Comparison of ENCODE assay signal across 17 mouse cellular contexts in the genomic region with DNA sequence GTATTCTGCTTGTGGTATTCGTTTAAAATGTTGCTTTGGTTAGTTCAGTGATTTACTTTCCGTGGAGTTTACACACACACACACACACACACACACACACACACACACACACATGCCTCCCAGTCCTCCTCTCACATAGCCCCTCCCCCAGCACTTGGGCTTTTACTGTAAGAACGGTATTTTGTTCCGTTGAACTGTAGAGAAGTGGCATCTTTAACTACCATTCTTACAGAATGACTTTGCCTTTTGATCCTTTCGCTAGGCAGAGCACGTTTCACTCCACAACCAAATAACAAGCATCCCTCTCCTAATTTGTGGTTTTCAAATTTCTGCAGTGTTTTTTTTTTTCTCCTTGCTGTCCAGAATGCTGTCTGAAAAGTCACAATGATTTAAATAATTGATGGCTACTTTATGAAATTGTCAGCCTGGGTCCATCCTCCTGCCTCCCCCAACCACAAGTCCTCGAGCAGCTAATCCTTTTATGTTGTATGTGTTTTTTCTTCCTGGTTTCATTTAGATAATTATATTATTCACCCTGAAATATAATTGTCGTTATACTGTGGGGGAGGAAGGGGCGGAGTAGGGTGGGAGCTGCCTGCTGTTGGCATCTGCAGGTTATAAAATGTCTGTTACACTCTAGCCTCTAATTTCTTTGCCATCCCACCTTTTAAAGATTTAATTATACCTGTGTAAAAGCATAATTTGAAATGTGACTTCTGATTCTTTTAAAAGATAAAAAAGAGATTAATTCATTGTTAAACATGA.
DNase-seq lines count a peak whose midpoint lies in the region; ATAC-seq lines count a peak whose summit lies in the region.
"Had no signal": no experiment of that assay in that cellular context is flagged by ENCODE, and none has a peak within 500 bp of the region (broad histone marks: within the 10 kb centered on the region; RNA-seq: fewer than 3 reads in every experiment).

No protein-coding gene starts in this region.

- H3K9ac ChIP-seq in forebrain, embryonic 14.5 days (ENCODE audit: low read length) = no peak overlapping the region
- H3K9ac ChIP-seq in forebrain, embryonic 13.5 days = no peak overlapping the region
- H3K9ac ChIP-seq in neural tube, embryonic 11.5 days (ENCODE audit: low read length) = no peak overlapping the region
- H3K9ac ChIP-seq in neural tube, embryonic 15.5 days (replicated peaks) = no peak overlapping the region
- H3K9ac ChIP-seq in forebrain, embryonic 16.5 days (replicated peaks; ENCODE audit: low read depth, low read length) = no peak overlapping the region
- H3K9ac ChIP-seq: intestine, embryonic 15.5 days had no signal

- DNase-seq in forebrain, embryonic 14.5 days (ENCODE audit: low spot score) = peak; percentile 65
- peak; percentile 10 for DNase-seq in neural tube, embryonic 11.5 days (ENCODE audit: low spot score)
- peak; percentile 19 for DNase-seq in thymus, postnatal 4 days
- DNase-seq: adrenal gland, adult 2 months; cerebellum, postnatal 14 days; gastrocnemius, postnatal 14 days; lung, adult 2 months; lung, postnatal 36 days had no signal

- H3K4me1 ChIP-seq in forebrain, embryonic 14.5 days (ENCODE audit: control insufficient read depth, insufficient read depth, low read length) = peaks cover 7% of the 10 kb centered on the region; the same call in 1 of the 2 replicates
- peaks cover 14% of the 10 kb centered on the region; the same call in 1 of the 2 replicates for H3K4me1 ChIP-seq in forebrain, embryonic 13.5 days
- H3K4me1 ChIP-seq in neural tube, embryonic 11.5 days (ENCODE audit: control insufficient read depth, insufficient read depth, low read length) = no peaks in the 10 kb centered on the region
- no peaks in the 10 kb centered on the region for H3K4me1 ChIP-seq in neural tube, embryonic 15.5 days
- H3K4me1 ChIP-seq in forebrain, embryonic 16.5 days (replicated peaks; ENCODE audit: control insufficient read depth, insufficient read depth, low read length) = peaks cover 6% of the 10 kb centered on the region
- H3K4me1 ChIP-seq: intestine, embryonic 15.5 days; limb, embryonic 10.5 days had no signal

- H3K4me2 ChIP-seq in forebrain, embryonic 14.5 days (ENCODE audit: low read length) = no peak overlapping the region
- no peak overlapping the region for H3K4me2 ChIP-seq in forebrain, embryonic 13.5 days
- no peak overlapping the region for H3K4me2 ChIP-seq in neural tube, embryonic 11.5 days (ENCODE audit: low read depth)
- no peak overlapping the region for H3K4me2 ChIP-seq in neural tube, embryonic 15.5 days
- H3K4me2 ChIP-seq in forebrain, embryonic 16.5 days (ENCODE audit: low read length) = no peak overlapping the region
- H3K4me2 ChIP-seq: intestine, embryonic 15.5 days; liver, embryonic 11.5 days had no signal

- no peaks in the 10 kb centered on the region for H3K27me3 ChIP-seq in forebrain, embryonic 14.5 days (replicated peaks; ENCODE audit: control insufficient read depth, insufficient read depth, low read length)
- H3K27me3 ChIP-seq in forebrain, embryonic 13.5 days = no peaks in the 10 kb centered on the region
- no peaks in the 10 kb centered on the region for H3K27me3 ChIP-seq in neural tube, embryonic 11.5 days (ENCODE audit: control insufficient read depth, insufficient read depth, low read length)
- no peaks in the 10 kb centered on the region for H3K27me3 ChIP-seq in neural tube, embryonic 15.5 days (replicated peaks)
- H3K27me3 ChIP-seq in forebrain, embryonic 16.5 days (replicated peaks; ENCODE audit: control insufficient read depth, insufficient read depth, low read length) = no peaks in the 10 kb centered on the region
- H3K27me3 ChIP-seq: intestine, embryonic 15.5 days had no signal

- 0 out of 2 replicates have a peak, but pooled peaks have one; percentile 29 for ATAC-seq in forebrain, embryonic 14.5 days
- no peak for ATAC-seq in forebrain, embryonic 13.5 days
- ATAC-seq in neural tube, embryonic 11.5 days (ENCODE audit: insufficient read depth, low FRiP score, low TSS enrichment) = no peak
- ATAC-seq in neural tube, embryonic 15.5 days (ENCODE audit: low FRiP score) = no peak
- peak; percentile 66 for ATAC-seq in forebrain, embryonic 16.5 days
- no peak for ATAC-seq in megakaryocyte-erythroid progenitor cell, adult 5-6 weeks (replicated peaks; ENCODE audit: low FRiP score, low TSS enrichment, poor library complexity, severe bottlenecking)
- ATAC-seq: intestine, embryonic 15.5 days had no signal

- 48% methylated on average over 9 of the region's 9 CpGs for WGBS in forebrain, embryonic 14.5 days
- 45% methylated on average over 9 of the region's 9 CpGs for WGBS in forebrain, embryonic 13.5 days
- WGBS in neural tube, embryonic 11.5 days = 85% methylated on average over 9 of the region's 9 CpGs
- 41% methylated on average over 9 of the region's 9 CpGs for WGBS in neural tube, embryonic 15.5 days
- 33% methylated on average over 9 of the region's 9 CpGs for WGBS in forebrain, embryonic 16.5 days

- no peak overlapping the region for H3K4me3 ChIP-seq in forebrain, embryonic 14.5 days (ENCODE audit: low read depth, low read length)
- H3K4me3 ChIP-seq in forebrain, embryonic 13.5 days = no peak overlapping the region
- H3K4me3 ChIP-seq in neural tube, embryonic 11.5 days (ENCODE audit: low read depth, low read length) = no peak overlapping the region
- no peak overlapping the region for H3K4me3 ChIP-seq in neural tube, embryonic 15.5 days (replicated peaks)
- no peak overlapping the region for H3K4me3 ChIP-seq in forebrain, embryonic 16.5 days (replicated peaks; ENCODE audit: low read length)
- H3K4me3 ChIP-seq: intestine, embryonic 15.5 days; limb, embryonic 10.5 days; midbrain, embryonic 10.5 days had no signal

- no peaks in the 10 kb centered on the region for H3K36me3 ChIP-seq in forebrain, embryonic 14.5 days (ENCODE audit: control insufficient read depth, insufficient read depth, low read length)
- no peaks in the 10 kb centered on the region for H3K36me3 ChIP-seq in forebrain, embryonic 13.5 days (ENCODE audit: poor library complexity, severe bottlenecking)
- H3K36me3 ChIP-seq in neural tube, embryonic 11.5 days (ENCODE audit: control insufficient read depth, insufficient read depth, low read length) = no peaks in the 10 kb centered on the region
- no peaks in the 10 kb centered on the region for H3K36me3 ChIP-seq in neural tube, embryonic 15.5 days
- H3K36me3 ChIP-seq in forebrain, embryonic 16.5 days (ENCODE audit: control insufficient read depth, insufficient read depth) = no peaks in the 10 kb centered on the region
- H3K36me3 ChIP-seq: intestine, embryonic 15.5 days; limb, embryonic 10.5 days had no signal

- H3K9me3 ChIP-seq in forebrain, embryonic 14.5 days (replicated peaks; ENCODE audit: control insufficient read depth, low read length) = no peaks in the 10 kb centered on the region
- no peaks in the 10 kb centered on the region for H3K9me3 ChIP-seq in forebrain, embryonic 13.5 days (replicated peaks)
- H3K9me3 ChIP-seq in neural tube, embryonic 11.5 days (ENCODE audit: control insufficient read depth, low read length) = no peaks in the 10 kb centered on the region
- H3K9me3 ChIP-seq in neural tube, embryonic 15.5 days (replicated peaks) = no peaks in the 10 kb centered on the region
- no peaks in the 10 kb centered on the region for H3K9me3 ChIP-seq in forebrain, embryonic 16.5 days (ENCODE audit: control insufficient read depth, low read length)
- H3K9me3 ChIP-seq: intestine, embryonic 15.5 days; limb, embryonic 10.5 days; midbrain, embryonic 10.5 days had no signal

- H3K27ac ChIP-seq in forebrain, embryonic 14.5 days (ENCODE audit: low read depth, low read length) = no peak overlapping the region
- H3K27ac ChIP-seq in forebrain, embryonic 13.5 days = no peak overlapping the region
- H3K27ac ChIP-seq in neural tube, embryonic 11.5 days (ENCODE audit: low read depth, low read length) = no peak overlapping the region
- no peak overlapping the region for H3K27ac ChIP-seq in neural tube, embryonic 15.5 days (replicated peaks)
- H3K27ac ChIP-seq in forebrain, embryonic 16.5 days (ENCODE audit: low read length) = peak overlapping the region; percentile 35
- H3K27ac ChIP-seq: intestine, embryonic 15.5 days; kidney, postnatal 0 days; limb, embryonic 10.5 days; midbrain, embryonic 10.5 days had no signal

Comparison
In these comparisons a context has a peak if more than half of its experiments do, and no peak if none do; other contexts are left out.
1. ATAC-seq: peak in forebrain, embryonic 14.5 days (single experiment) and forebrain, embryonic 16.5 days (single experiment); none in forebrain, embryonic 13.5 days (single experiment), neural tube, embryonic 11.5 days (single experiment), neural tube, embryonic 15.5 days (single experiment) and megakaryocyte-erythroid progenitor cell, adult 5-6 weeks (single experiment).
2. DNase-seq: peak in every context shown above with its lines; median percentile 65 in forebrain, embryonic 14.5 days; 19 in thymus, postnatal 4 days; 10 in neural tube, embryonic 11.5 days.